Mouse (Mus musculus) forebrain, embryonic 11.5 days (tissue): ENCODE measurements around the gene Cic. TPM values are rescaled to one million over a fixed set of nuclear protein-coding genes. Genes with fewer than 3 reads are reported as not detected.

ENCODE experiments used
- ATAC-seq: fragments of 200-750 bp; cut with Nextera tagmentation; replicated peaks from 2 replicates; pipeline ENCODE4 v1.8.0; 2017; ENCODE audit warnings: moderate TSS enrichment; ENCODE audit not compliant: low FRiP score
- DNase-seq: peaks from one replicate; pipeline ENCODE4 v3.0.0-alpha.2; 2017; ENCODE audit warnings: low spot score
- H3K27ac ChIP-seq: fragments of 300-500 bp; sonication (generic); 2 replicates; pipeline ENCODE4 v1.5.1; 2014; ENCODE audit warnings: low read depth, low read length
- H3K27me3 ChIP-seq: fragments of 300-500 bp; sonication (generic); 2 replicates; pipeline ENCODE4 v1.6.1; 2014; ENCODE audit warnings: mild to moderate bottlenecking, low read length, mixed read lengths; ENCODE audit not compliant: control insufficient read depth, insufficient read depth
- H3K36me3 ChIP-seq: fragments of 300-500 bp; sonication (generic); 2 replicates; pipeline ENCODE4 v1.6.1; 2014; ENCODE audit warnings: mild to moderate bottlenecking, low read length, moderate library complexity, mixed read lengths; ENCODE audit not compliant: control insufficient read depth, insufficient read depth
- H3K4me1 ChIP-seq: fragments of 300-500 bp; sonication (generic); replicated peaks from 2 replicates; pipeline ENCODE4 v1.6.1; 2014; ENCODE audit warnings: low read length, mixed read lengths; ENCODE audit not compliant: control insufficient read depth, insufficient read depth
- H3K4me2 ChIP-seq: fragments of 300-500 bp; sonication (generic); 2 replicates; pipeline ENCODE4 v1.6.1; 2014; ENCODE audit warnings: low read depth, mild to moderate bottlenecking, low read length, moderate library complexity, mixed read lengths; ENCODE audit not compliant: severe bottlenecking
- H3K4me3 ChIP-seq: fragments of 300-500 bp; sonication (generic); 2 replicates; pipeline ENCODE4 v1.5.1; 2014; ENCODE audit warnings: low read depth, low read length
- H3K9ac ChIP-seq: fragments of 300-500 bp; sonication (generic); 2 replicates; pipeline ENCODE4 v1.6.1; 2014; ENCODE audit warnings: low read length
- H3K9me3 ChIP-seq: fragments of 300-500 bp; sonication (generic); 2 replicates; pipeline ENCODE4 v1.6.1; 2016; ENCODE audit warnings: low read length, mixed read lengths; ENCODE audit not compliant: control insufficient read depth
- WGBS: fragments of 180-500 bp; shearing (Covaris S2); extraction: QIAGEN DNeasy Blood & Tissue Kit; methylation state at CpG from one replicate; pipeline ENCODE4 v1.1.7; 2014; 5-methylcytosine and 5-hydroxymethylcytosine counted together
- polyA plus RNA-seq: library from polyadenylated mRNA; unstranded; fragments of >200 nt; fragmentation: Nextera tagmentation; extraction: Ambion mirVana; gene quantifications from 2 replicates; pipeline ENCODE4 v1.2.1, GENCODE M21; 2014

Cic gene
- polyA plus RNA-seq, 1 experiment from 2014 or later: 44.2 TPM

- ATAC-seq (no peak), DNase-seq (peak; percentile 50)
- Histone ChIP-seq H3K27me3 (no peaks in the 10 kb centered on the region), H3K27ac (no peak overlapping the region), H3K36me3 (no peaks in the 10 kb centered on the region; the same call in 1 of the 2 replicates), H3K4me2 (no peak overlapping the region), H3K9ac (no peak overlapping the region), H3K4me3 (no peak overlapping the region), H3K4me1 (peaks cover 12% of the 10 kb centered on the region; the same call in 1 of the 2 replicates), H3K9me3 (no peaks in the 10 kb centered on the region)
- WGBS: 89% methylated on average over 35 of the region's 35 CpGs
These were observed 3.4 kb downstream of the Cic start for GRCm38 (mm10) chr7:25270652-25271633.

DNA sequence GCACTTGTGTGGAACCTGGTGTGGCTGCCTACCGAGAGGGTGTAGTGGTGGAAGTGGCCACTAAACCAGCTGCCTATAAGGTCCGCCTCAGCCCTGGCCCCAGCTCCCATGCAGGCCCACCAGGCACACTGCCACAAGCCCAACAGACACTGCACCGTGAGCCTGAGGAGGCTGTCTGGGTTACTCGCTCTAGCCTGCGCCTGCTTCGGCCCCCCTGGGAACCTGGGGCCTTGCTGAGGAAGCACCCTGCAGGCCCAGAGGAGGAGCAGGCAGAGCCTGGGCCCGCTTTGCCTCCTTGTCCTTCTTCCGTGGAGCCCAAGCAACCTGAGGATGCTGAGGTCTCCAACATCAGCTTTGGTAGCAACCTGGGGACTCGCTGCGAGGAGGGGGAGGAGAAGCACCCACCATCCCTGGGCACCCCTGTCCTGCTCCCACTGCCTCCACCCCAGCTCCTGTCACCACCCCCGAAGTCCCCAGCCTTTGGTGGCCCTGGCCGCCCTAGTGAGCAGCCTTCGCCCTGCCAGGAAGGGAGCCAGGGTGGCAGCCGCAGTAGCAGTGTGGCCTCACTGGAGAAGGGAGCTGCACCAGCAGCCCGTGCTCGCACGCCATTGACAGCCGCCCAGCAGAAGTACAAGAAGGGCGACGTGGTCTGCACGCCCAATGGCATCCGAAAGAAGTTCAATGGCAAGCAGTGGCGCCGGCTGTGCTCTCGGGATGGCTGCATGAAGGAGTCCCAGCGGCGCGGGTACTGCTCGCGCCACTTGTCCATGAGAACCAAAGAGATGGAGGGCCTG is 4.3 kb downstream of the Cic start:
- no peaks in the 10 kb centered on the region for H3K27me3 ChIP-seq
- no peak overlapping the region for H3K4me3 ChIP-seq
- DNase-seq: peak; percentile 51
- no peak for ATAC-seq
- no peak overlapping the region for H3K9ac ChIP-seq
- H3K9me3 ChIP-seq: no peaks in the 10 kb centered on the region
- peaks cover 10% of the 10 kb centered on the region; the same call in 1 of the 2 replicates for H3K4me1 ChIP-seq
- no peaks in the 10 kb centered on the region; the same call in 1 of the 2 replicates for H3K36me3 ChIP-seq
- H3K4me2 ChIP-seq: no peak overlapping the region
- no peak overlapping the region for H3K27ac ChIP-seq
- 91% methylated on average over 30 of the region's 30 CpGs for WGBS

- no peaks in the 10 kb centered on the region; the same call in 1 of the 2 replicates for H3K36me3 ChIP-seq
- no peaks in the 10 kb centered on the region for H3K9me3 ChIP-seq
- H3K9ac ChIP-seq: no peak overlapping the region
- no peak overlapping the region for H3K4me2 ChIP-seq
- peaks cover 12% of the 10 kb centered on the region; the same call in 1 of the 2 replicates for H3K4me1 ChIP-seq
- WGBS: 91% methylated on average over 37 of the region's 38 CpGs
- ATAC-seq (no peak), DNase-seq (peak; percentile 47)
- no peaks in the 10 kb centered on the region for H3K27me3 ChIP-seq
- no peak overlapping the region for H3K4me3 ChIP-seq
- no peak overlapping the region for H3K27ac ChIP-seq
These were observed 5.1 kb downstream of the Cic start for GRCm38 (mm10) chr7:25272445-25273258.

GRCm38 (mm10) chr7:25273259-25274241 is 6.0 kb downstream of the Cic start:
- Histone ChIP-seq H3K4me1 (peaks cover 16% of the 10 kb centered on the region), H3K9me3 (no peaks in the 10 kb centered on the region), H3K4me3 (no peak overlapping the region), H3K27me3 (no peaks in the 10 kb centered on the region), H3K9ac (no peak overlapping the region; the same call in 1 of the 2 replicates), H3K4me2 (no peak overlapping the region), H3K36me3 (no peaks in the 10 kb centered on the region; the same call in 1 of the 2 replicates), H3K27ac (no peak overlapping the region)
- DNase-seq (peak; percentile 53), ATAC-seq (no peak)
- 93% methylated on average over 22 of the region's 22 CpGs for WGBS

GRCm38 (mm10) chr7:25274571-25274970 is 7.1 kb downstream of the Cic start:
- Histone ChIP-seq H3K27me3 (no peaks in the 10 kb centered on the region), H3K36me3 (no peaks in the 10 kb centered on the region; the same call in 1 of the 2 replicates), H3K4me3 (no peak overlapping the region), H3K4me2 (no peak overlapping the region), H3K27ac (no peak overlapping the region), H3K9ac (no peak overlapping the region; the same call in 1 of the 2 replicates), H3K4me1 (peaks cover 18% of the 10 kb centered on the region), H3K9me3 (no peaks in the 10 kb centered on the region)
- 69% methylated on average over 5 of the region's 5 CpGs for WGBS
- ATAC-seq (no peak), DNase-seq (peak; percentile 44)

DNA sequence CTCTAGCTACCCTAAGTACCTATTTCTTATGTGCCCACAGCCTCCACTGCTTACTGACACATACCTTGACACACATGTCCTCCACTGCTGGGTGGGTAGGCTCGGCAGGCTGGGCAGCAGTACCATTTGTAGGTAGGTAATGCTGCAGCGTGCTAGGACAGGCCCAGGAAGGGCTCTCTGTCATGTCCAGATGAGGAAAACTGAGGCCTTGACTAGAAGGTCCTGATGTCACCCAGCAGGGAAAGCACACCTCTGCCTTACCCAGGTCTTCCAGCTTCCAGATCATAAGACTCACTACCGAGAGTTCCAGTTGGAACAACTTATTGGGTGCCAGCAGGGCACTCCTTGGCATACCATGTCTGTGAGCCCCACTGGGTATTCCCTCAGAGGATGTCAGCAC is 7.5 kb downstream of the Cic start:
- H3K27ac ChIP-seq: no peak overlapping the region

DNA sequence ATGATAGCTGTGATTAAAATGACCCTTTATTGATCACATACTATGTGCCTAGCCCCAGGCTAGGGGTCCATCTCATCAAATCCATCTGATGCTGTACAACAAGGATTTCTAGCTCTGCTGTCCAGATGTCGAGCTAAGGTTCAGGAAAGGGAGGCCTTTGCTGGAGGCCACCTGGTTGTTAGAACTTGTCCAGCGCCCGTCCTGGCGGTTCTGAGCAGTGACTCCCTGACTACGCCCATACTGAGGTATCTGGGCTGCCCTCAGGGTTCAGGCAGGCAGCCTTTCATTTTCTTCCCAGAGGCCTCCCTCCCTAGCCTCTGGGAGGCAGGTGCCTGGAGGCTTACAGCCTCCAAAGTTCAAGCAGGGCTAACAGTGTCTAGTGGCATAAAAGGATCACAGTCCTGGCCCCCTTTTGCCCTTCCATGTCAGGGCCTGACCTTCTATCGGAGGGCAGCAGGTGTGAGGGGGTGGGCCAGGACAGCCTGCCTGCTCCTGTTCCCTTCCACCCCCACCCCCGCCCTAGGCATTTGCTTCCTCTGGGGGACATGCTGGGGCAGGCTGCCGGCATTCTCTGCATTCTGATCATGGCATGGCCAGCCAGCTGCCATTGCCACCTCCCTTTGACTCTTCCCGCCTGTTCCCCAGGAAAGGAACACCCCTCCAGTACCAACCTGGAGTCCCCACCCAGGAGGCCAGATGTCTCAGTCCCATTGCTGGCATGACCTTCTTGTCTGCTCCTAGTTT is 8.2 kb downstream of the Cic start:
- H3K4me1 ChIP-seq: peaks cover 25% of the 10 kb centered on the region
- H3K27me3 ChIP-seq: no peaks in the 10 kb centered on the region
- H3K4me2 ChIP-seq: no peak overlapping the region
- no peaks in the 10 kb centered on the region for H3K9me3 ChIP-seq
- peak overlapping the region; percentile 16; the same call in 1 of the 2 replicates for H3K9ac ChIP-seq
- no peak overlapping the region for H3K27ac ChIP-seq
- ATAC-seq (no peak), DNase-seq (peak; percentile 52)
- H3K4me3 ChIP-seq: no peak overlapping the region
- 65% methylated on average over 9 of the region's 9 CpGs for WGBS
- no peaks in the 10 kb centered on the region; the same call in 1 of the 2 replicates for H3K36me3 ChIP-seq

More for the DNA sequence above, 7.5 kb downstream of the Cic start:
- peak; percentile 27 for DNase-seq
- H3K4me3 ChIP-seq: no peak overlapping the region
- peak overlapping the region; percentile 3; the same call in 1 of the 2 replicates for H3K9ac ChIP-seq
- no peaks in the 10 kb centered on the region for H3K27me3 ChIP-seq
- no peaks in the 10 kb centered on the region; the same call in 1 of the 2 replicates for H3K36me3 ChIP-seq
- no peak overlapping the region for H3K4me2 ChIP-seq
- 89% methylated on average over 3 of the region's 3 CpGs for WGBS
- ATAC-seq: no peak
- H3K4me1 ChIP-seq: peaks cover 18% of the 10 kb centered on the region
- no peaks in the 10 kb centered on the region for H3K9me3 ChIP-seq
